Mouse (Mus musculus): Measurements from ENCODE around the gene Dupd1. TPM values are rescaled to one million over a fixed set of nuclear protein-coding genes. Genes with fewer than 3 reads are reported as not detected.

The Dupd1 gene
- polyA plus RNA-seq, 1 experiment from 2014 or later: 0.18 TPM

Other genes with a start within 250 kb of the Dupd1 start
- gene Kat6b, start 233.1 kb downstream of the Dupd1 start, polyA plus RNA-seq (2014; fragmentation: Nextera tagmentation; extraction: Ambion mirVana): 17.9 and 18.1 TPM in 2 replicates
- gene Samd8, start 36.0 kb upstream of the Dupd1 start, polyA plus RNA-seq (2014; fragmentation: Nextera tagmentation; extraction: Ambion mirVana): 11.9 and 13.8 TPM in 2 replicates
- gene Dusp13, start 36.6 kb upstream of the Dupd1 start, polyA plus RNA-seq (2014; fragmentation: Nextera tagmentation; extraction: Ambion mirVana): not detected in 2 replicates
- 310 and 314 TPM in 2 replicates for gene Vdac2, start 110.7 kb upstream of the Dupd1 start, polyA plus RNA-seq (2014; fragmentation: Nextera tagmentation; extraction: Ambion mirVana)
- gene Comtd1, start 134.4 kb upstream of the Dupd1 start, polyA plus RNA-seq (2014; fragmentation: Nextera tagmentation; extraction: Ambion mirVana): 15.5 and 17.6 TPM in 2 replicates

Data from embryonic facial prominence, embryonic 11.5 days (tissue).